Mouse (Mus musculus) E14TG2a.4 (cell line): ENCODE measurements around the gene Fkbp15.

Experiments used
- CTCF ChIP-seq: conservative IDR thresholded peaks from 2 replicates; pipeline ENCODE4 v1.5.1; 2014; ENCODE audit warnings: low read length
- POU5F1 ChIP-seq: IDR thresholded peaks from 2 replicates; pipeline ENCODE4 v1.6.1; 2014; ENCODE audit warnings: low read length, borderline replicate concordance

- TF ChIP-seq CTCF: no peak
- TF ChIP-seq POU5F1: no peak
These were observed 1.0 kb downstream of the Fkbp15 start for GRCm38 (mm10) chr4:62359256-62359775.
